Mouse (Mus musculus): ENCODE data around the gene Fmc1.

Fmc1 gene

GRCm38 (mm10) chr6:38551989-38552635 lies 18.8 kb downstream of the Fmc1 start:
- DNase-seq (ENCODE audit: low spot score): peak; percentile 98

- no peak for DNase-seq (ENCODE audit: low spot score)
These were observed 19.3 kb downstream of the Fmc1 start for GRCm38 (mm10) chr6:38552636-38553000.

- no peak for DNase-seq (ENCODE audit: low spot score)
These were observed 42.8 kb downstream of the Fmc1 start for GRCm38 (mm10) chr6:38576096-38576495.

GRCm38 (mm10) chr6:38580112-38580857 lies 47.0 kb downstream of the Fmc1 start:
- DNase-seq (ENCODE audit: low spot score): no peak

- DNase-seq (ENCODE audit: low spot score): no peak
These were observed 48.4 kb downstream of the Fmc1 start for GRCm38 (mm10) chr6:38581711-38582110.

Measured in testis, postnatal 10 days (tissue).